Mouse (Mus musculus): ENCODE results near the gene Col12a1.
"Not testable (repeated sequence)": the region's sequence is repeated elsewhere in the genome, so short reads cannot be mapped to it uniquely, and the experiment has no call there.

Gene Col12a1

DNA sequence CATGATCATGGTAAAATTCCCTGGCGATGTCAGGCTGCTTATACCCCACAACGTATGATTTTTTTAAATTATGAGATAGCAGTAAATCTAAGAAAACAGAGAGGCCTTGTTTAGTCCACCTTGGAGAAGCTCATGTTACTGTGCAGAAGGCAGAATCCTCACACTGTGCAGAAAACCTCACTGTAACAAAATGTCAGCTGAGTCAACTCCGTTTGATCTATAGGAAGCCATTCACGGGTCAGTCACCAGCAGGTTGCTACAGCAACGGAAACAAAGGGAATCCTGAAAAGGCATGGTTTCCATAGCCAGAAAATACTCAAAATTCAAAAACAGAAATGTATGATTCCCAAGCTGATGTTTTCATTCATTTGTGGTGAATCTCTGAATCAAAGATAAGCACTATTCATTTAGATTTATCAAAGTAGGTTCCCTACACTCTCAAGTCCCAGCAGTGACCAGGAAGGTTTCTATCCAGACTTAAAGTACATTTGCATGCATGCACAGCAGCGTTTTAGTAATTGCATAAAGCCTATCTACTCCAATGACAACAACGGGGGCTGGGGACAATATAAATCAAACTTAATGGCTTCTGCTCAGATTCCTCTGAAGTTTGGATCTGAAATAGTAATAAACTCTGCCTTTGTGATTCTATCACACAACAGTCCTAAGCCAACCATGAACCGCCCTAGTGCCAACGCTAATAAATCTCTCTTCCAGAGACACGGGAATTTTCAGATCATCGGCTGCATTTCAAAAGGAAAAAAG lies 28.7 kb downstream of the Col12a1 start:
- DNase-seq (ENCODE audit: low spot score) = no peak

DNA sequence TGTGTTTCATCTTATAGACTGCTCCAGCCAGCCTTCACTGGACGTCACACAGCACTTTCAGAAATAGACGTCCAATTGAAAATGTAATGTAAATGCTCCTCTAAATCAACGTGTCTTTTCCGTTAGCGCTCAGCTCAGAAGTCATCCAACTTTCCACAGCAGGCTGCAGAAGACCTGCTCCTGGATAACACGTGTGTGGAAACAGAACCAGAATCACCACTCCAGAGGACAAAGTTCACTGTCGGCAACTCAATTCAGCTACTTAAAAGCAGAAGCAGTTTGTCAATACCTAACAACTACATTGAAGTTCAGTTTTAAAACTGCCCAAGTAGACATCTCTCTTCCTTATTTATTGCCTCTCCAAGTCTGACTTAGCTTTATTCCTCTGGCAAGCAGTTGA lies 29.3 kb downstream of the Col12a1 start:
- no peak for DNase-seq (ENCODE audit: low spot score)

DNA sequence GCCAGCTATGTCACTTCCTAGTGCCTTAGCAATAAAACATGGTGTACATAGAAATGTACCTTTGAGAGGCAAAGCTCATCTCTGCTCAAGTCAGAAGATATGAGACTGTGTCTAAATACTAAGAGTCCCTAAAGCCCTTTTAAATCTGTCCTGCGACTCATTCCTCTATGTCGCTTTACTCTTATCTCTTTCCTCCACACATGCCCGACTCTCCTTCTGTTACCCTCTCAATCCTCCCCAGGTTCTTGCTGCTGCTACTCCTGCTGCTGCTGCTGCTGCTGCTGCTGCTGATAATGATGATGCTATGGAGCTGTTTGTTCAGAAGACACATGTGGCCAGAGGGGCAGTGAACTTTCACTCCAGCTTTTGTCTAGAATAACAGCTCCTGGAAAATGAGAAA lies 31.4 kb downstream of the Col12a1 start:
- no peak for DNase-seq (ENCODE audit: low spot score)

DNA sequence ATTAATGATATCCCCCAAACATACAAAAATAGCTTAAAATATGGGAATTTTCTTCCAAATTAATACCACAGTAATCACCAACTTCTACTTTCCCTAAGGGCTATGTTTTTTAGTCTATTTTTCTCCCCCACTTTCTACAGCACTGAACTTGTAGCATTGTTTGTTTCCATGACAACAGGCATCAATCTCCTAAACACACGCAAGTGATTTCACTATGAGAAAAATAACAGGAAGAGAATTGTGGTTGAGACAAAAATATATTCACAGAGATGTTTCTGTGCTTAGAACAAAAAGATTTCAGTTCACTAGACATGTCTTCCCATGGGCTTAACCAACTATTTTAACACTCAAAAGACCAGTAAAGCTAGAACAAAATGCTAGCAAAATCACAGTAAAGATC lies 32.6 kb downstream of the Col12a1 start:
- DNase-seq (ENCODE audit: low spot score) = no peak

DNA sequence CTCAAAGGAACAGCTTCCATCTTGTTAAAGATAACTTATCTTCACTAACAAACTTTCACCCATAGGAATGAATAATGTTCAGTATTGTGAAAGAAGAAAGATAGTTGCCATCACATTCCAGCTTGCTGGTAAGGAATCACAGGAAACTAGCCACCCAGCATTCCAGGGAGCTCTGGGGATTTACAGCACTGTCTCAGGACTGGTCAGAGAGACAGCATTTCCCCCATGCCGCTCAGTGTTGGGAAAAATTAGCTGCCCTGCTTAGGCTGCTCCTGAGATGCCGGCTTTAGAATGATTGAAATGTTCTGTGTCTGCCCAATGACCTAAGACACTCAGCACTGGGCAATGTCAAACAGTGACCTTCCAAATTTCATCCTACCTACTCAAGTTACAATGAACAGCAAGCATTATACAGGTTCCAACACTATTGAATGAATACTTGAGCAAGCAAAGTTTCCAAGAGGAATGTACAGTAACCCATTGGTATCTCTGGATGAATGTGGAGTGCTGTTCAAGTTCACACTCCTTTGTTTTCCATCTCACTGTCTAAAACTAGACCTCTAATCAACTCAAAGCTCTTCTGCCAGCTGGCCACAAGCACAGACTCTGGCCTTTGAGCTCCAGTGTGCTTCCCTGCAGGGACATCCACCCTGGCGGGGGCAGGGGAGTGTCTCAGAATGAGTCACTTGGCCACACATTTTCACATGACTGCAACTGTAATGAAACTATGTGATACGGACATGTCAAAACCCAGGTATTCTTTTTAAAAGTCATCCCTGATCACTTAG lies 38.0 kb downstream of the Col12a1 start:
- DNase-seq (ENCODE audit: low spot score) = no peak

DNA sequence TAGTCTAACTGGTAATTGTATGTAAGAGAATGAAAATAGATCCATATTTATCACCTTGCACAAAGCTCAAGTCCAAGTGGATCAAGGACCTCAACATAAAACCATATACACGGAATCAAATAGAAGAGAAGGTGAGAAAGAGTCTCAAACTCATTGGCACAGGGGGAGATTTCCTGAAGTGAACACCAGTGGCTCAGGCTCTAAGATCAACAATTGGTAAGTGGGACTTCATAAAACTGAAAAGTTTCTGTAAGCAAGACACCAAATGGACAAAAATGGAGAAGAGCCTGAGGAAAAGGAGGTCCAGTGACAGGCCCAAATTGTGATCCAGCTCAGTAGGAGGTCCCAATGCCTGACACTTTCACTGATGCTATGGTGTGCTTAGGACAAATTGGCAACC lies 49.8 kb downstream of the Col12a1 start:
- DNase-seq (ENCODE audit: low spot score) = not testable (repeated sequence)

DNA sequence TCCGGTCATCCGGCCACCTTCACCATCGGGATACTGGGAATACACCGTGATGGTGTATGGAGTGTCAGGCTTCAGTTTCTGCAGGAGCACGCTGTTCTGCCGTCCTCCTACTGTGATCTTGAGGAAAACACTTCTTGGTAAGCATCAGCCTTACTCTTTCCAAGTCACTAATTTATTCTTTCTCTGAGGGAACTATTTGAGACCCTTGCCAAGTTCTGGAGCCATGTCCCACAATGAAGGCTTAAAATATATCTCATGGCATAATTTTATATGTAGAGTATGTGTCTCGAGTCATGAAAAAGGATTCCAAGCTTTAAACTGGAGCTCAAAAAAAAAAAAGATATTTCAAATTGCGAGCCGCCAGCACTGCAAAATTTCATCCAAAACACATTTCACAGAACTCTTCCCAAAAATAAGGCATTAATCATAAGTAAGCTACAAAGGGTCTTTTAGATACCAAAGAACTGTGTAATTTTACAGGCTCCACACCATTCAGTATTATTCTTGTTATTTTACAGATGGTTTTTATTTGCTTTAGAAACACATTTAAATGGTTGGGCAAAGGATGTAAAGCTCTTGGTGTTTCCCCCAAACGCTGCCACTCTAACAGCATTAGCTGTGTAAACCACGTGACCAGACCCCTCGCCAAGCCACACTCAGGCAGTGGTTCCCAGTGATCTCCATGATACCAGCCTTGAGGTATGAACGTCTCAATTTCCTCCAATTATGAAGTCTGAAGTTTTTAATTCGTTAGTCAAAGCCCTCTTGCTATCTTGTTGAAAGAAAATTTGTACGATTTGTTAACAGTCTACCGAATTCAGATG lies 65.1 kb downstream of the Col12a1 start:
- no peak for DNase-seq (ENCODE audit: low spot score)

DNA sequence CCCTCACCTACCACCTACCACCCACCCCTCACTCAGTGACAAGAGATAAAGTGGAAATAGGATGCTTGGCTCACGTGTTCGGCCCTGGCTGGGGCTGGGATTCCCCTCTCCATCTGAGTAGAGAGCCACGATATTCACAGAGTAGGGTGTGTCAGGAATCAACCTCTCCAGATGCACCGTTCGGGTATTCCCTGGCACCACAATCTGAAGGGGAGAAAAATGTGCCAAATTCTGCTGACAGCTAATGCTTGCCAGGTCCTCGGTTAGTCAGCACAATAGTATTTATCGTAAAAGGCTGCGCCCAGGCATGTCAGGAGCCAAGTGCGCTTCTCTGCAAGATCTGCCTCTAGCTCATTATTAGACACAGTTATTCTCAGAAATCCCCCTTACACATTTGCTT lies 70.0 kb downstream of the Col12a1 start:
- no peak for DNase-seq (ENCODE audit: low spot score)

DNA sequence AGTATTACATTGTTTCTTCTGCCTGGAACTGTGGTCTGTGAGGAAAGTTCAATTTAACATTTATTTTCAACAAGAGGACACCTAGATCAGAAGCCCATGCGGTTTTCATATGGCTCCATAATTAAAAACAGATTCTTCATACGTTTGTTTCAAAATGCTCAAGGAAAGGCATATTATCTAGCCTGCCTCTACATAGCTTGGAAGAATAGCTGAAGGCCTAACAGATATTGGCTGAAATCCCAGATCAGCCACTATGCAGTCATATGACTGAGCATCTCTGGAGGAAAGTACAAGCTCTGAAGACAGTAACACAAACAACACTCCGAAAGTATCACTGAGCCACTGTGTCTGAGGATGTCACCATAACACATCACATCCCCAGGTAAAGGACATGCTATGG lies 72.9 kb downstream of the Col12a1 start:
- no peak for DNase-seq (ENCODE audit: low spot score)

DNA sequence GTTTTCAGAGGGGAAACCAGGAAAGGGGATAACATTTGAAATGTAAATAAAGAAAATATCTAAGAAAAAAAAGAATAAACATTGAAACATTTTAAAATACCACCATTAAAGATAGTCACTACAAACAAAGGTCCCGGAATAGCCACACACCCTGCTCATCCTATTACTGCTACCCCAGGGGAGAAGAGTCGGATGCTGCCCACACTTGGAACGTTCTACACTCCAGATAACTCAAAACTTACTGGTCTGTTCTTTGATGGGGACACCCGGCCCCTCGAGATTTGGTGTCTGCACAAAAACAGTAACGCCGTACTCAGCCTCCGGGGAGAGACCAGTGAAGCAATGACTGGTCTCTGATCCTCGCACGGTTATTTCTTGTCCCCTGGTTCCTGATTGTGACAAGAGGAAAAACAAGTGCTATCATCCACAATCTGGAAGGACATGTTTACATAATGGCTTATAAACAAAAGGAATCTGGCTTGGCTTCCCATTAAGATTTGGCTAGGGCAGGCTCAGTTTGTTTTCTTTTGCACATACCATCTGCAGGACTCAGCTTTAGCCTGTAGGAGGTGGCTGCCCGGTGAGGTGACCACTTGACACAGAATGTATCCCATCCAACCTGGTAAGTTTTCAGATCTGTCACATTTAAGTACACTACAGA lies 79.1 kb downstream of the Col12a1 start:
- no peak for DNase-seq (ENCODE audit: low spot score)

DNA sequence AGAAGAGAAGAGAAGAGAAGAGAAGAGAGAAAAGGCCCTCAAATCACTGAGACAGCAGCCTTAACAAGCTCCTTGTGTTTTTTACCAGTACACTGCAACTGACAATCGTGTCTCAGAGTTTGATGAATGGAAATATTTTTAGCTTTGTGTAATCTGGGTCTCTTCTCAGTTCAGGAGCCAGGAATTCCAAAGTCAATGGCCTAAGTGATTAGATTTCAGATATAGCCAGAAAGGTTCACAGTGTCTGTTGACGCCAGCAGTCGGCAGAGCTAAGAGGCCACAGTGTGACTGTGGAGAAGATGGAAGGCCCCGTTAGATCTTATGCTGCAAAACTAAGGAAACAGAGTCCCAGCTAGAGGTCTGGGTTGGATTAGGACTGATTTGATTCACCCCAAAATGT lies 80.8 kb downstream of the Col12a1 start:
- no peak for DNase-seq (ENCODE audit: low spot score)

DNA sequence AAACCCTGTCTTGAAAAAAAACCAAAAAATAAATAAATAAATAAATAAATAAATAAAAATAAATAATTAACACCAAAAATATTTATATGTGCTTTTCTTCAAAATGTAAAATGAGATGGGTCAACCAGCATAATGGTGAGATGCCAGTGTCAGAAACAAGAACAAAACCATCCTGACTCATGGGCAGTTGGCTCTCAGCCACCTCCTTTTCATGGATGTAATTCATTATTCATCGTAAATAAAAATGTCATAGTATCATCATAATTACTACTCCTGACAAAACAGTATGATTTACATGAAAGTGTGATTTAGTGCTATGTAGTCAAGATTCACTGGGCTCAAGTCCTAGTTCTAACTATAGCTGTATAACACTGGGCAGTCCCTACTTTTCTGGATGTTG lies 84.6 kb downstream of the Col12a1 start:
- no peak for DNase-seq (ENCODE audit: low spot score)

DNA sequence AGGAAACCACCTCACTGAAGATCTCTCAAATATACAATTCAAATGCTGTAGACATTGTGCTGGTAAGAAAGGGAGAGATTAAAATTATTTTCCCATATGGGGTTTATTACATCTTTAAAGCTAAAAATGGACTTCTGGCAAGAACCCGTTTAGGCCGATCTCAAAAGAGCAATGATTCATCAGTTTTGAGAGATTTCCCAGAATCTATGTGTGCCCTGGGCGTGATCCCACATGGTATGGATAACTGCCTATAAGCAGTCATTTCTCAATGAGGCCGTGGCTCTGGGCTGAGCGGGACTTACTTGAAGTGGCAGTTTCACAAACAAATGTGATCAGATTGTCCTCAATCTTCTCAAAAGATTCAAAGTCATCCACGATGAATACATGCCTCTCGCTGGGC lies 87.4 kb downstream of the Col12a1 start:
- no peak for DNase-seq (ENCODE audit: low spot score)

DNA sequence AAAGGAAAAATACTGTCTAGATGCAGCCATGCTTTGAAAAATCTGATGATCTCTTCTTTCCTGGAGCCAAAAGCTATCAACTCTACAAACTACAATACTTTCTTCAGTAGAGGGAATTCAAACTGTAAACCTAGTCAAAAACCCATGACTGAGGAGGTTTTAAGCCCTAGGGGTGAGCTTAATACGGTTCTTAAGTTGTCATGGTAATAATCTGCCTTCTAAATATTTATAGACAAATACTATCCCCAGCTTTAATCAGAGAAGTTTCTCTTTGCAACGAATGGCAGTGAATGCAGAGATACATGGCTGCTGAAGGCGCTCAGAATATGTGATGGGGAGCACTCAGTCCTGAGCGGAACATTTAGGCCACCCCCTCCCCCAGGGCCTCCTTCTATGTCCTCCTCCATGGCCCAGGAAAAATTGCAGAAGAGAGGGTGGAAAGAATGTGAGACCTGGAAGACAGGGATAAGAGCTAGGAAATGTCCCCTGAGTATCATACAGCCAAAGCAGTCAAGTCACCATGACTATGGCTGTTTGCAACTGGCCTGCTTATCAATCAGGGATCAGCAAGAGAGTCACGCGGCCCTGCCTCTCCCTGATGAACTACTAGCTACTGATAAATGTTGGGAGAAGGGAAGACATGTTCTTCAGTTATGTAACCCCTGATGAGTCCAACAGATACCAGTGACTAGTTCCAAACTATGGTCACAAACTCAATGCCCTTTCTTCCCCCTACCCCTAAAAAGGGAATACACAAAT lies 99.6 kb downstream of the Col12a1 start:
- no peak for DNase-seq (ENCODE audit: low spot score)

DNA sequence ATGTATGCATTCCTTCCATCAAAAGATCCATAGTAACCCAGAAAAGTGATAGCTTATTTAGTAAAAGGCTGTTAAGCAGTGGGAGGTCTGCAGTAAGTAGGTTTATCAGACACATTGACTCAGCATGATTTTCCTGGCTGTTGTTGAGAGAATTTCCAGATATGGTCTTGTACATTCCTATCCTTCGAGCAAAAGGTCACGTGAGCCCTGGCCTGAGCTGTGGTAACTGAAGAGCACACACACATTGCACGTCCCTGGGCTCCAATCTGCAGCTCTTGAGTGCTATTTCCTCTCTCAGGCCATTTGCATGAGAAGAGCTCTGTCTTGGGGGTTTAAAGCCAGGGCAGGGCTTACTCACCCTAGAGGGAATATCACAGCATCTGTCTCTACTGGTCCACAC lies 101.3 kb downstream of the Col12a1 start:
- no peak for DNase-seq (ENCODE audit: low spot score)

DNA sequence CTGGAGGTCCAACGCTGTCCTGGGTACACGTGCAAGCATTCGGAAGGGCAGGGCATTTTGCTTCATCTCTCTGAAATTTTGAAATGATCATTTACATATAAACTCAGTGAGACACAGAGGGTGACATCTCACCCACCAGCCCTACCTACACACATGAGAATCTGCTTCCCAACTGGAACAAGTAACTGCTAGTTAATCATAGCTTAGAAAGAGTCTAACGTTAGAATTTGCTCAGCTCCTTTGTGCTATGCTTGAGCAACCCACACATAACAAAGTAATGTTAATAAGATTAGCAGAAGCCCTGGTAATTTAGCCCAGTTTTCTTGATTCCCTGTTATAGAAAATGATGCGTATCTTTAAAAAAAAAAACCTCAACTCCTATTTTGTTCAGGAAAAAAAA lies 102.6 kb downstream of the Col12a1 start:
- no peak for DNase-seq (ENCODE audit: low spot score)

DNA sequence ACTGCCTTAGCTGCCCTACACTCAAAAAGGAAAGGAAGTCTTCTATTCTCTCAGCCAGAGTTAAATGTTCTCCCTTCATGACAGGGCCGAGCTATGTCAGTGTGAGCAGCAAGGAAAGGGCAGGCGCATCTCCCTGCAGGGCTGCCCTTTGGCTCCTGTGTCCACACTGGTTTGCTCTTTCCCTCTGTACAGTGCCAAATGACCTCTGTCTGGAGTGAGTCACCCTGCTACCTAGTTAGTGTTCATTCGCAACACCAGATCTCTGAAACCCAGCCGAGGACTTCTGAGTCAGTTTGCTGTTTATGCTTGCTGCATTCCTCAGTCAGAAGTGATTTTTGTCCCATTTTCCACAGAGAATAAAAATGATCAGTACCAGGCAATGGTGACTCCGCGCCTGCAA lies 108.3 kb downstream of the Col12a1 start:
- no peak for DNase-seq (ENCODE audit: low spot score)

DNA sequence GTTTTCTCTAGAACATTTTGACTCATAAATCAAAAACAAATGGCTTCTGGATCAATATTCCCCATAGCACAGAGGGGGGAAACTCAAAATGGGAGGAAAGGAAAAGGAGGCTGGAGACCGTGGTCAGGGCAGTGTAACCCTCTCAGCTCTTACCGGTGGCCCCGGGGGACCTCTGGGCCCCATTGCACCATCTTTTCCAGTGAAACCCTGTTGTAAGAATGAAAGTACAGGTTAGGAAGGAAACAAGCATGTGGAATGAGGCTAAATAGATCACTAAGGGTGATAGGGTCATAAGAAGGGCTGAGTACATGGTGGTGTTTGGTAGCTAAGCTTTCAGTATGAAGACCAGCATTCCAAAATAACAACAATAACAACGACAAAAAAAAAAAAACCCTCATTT lies 109.0 kb downstream of the Col12a1 start:
- DNase-seq (ENCODE audit: low spot score) = no peak

DNA sequence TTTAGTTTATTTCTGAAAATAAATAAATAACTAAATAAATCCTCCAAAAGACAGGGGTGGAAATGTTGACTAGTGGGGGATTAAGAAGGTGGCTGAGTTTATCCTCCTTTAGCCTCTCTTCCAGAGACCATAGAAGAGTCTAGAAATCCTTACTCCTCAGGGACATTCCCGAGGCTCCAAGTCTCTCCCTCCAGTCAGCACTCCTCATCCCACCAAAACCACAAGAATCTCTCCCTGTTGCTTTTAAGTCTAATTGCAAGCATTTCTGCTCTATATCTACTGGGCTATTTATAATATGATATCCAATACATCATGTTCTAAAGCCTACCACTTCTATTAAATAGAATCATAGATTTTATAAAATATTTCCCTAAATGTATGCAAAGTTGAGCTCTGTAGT lies 109.8 kb downstream of the Col12a1 start:
- no peak for DNase-seq (ENCODE audit: low spot score)

DNA sequence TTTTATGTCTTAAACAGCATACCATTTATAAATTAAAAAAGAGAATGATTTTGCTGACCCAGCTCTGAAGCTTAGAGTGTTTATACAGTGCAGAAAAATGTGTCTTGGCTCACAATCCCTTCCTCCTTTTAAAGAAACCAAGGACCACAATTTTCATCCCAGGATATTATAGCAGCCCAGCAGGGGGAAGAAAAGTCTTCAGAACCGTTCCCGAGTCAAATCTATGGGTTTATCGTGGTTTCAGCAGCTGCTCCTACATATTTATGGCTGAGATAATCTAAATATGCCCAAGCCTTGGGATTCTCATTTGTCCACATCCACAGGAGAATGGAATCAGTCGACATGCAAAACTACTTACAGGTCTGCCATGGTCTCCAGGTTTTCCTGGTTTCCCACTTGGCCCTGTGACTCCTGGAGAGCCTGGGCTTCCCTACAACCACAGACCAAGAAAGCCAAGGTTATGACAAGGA lies 110.5 kb downstream of the Col12a1 start:
- no peak for DNase-seq (ENCODE audit: low spot score)

DNA sequence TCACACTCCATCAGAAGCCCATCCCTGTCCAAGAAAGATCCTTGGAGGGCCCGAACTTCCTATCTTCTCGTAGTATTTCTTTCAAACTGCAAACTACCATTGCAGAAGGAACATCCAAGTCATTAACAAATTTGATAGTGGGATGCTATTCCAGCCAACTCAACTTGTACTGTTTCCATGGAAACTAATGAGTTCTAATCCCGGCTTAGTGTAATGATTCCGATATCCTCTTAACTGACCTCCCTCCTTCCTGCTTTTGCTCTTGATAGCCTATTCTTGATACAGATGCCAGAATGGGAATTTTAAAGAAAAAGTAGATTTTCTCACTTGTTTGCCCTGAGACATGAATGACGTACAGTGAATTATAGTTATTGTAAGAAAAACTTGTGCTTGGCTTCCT lies 112.5 kb downstream of the Col12a1 start:
- DNase-seq (ENCODE audit: low spot score) = no peak
